Mouse (Mus musculus) megakaryocyte-erythroid progenitor cell, adult 5-6 weeks (primary cell): ENCODE results near the gene Sh3bp5. TPM values are rescaled to one million over a fixed set of nuclear protein-coding genes. Genes with fewer than 3 reads are reported as not detected.

Experiments used
- ATAC-seq: replicated peaks from 2 replicates; pipeline ENCODE4 v1.8.0; 2016; ENCODE audit warnings: mild to moderate bottlenecking, inconsistent platforms; ENCODE audit not compliant: severe bottlenecking, poor library complexity, low FRiP score, low TSS enrichment
- total RNA-seq, 2 experiments: library from RNA; stranded (forward) in 1 of 2; stranded (reverse) in 1 of 2; fragments of 200-1000, 215-1000 nt in 1 of 2; fragments of >200 nt in 1 of 2; fragmentation: Nextera tagmentation in 1 of 2; gene quantifications; 2 replicates each; pipeline ENCODE4 v1.2.3; 2014 to 2017

Sh3bp5 gene
- total RNA-seq, 2 experiments from 2014 or later = 1.3 to 2.3 TPM

GRCm38 (mm10) chr14:31397791-31398595 is 37.9 kb downstream of the Sh3bp5 start:
- ATAC-seq = no peak

GRCm38 (mm10) chr14:31397353-31397752 is 38.5 kb downstream of the Sh3bp5 start:
- no peak for ATAC-seq

GRCm38 (mm10) chr14:31396428-31396827 is 39.5 kb downstream of the Sh3bp5 start:
- ATAC-seq = no peak

- ATAC-seq = no peak
These were observed 40.2 kb downstream of the Sh3bp5 start for GRCm38 (mm10) chr14:31395629-31396199.

GRCm38 (mm10) chr14:31394822-31395532 is 40.9 kb downstream of the Sh3bp5 start:
- ATAC-seq = no peak

GRCm38 (mm10) chr14:31393936-31394630 is 41.8 kb downstream of the Sh3bp5 start:
- ATAC-seq = no peak

GRCm38 (mm10) chr14:31393546-31393890 is 42.4 kb downstream of the Sh3bp5 start:
- no peak for ATAC-seq

GRCm38 (mm10) chr14:31392873-31393545 is 42.9 kb downstream of the Sh3bp5 start:
- no peak for ATAC-seq

- ATAC-seq = no peak
These were observed 43.6 kb downstream of the Sh3bp5 start for GRCm38 (mm10) chr14:31392300-31392699.

GRCm38 (mm10) chr14:31389421-31390147 is 46.3 kb downstream of the Sh3bp5 start:
- ATAC-seq = no peak

- ATAC-seq = no peak
These were observed 47.6 kb downstream of the Sh3bp5 start for GRCm38 (mm10) chr14:31388086-31388872.

GRCm38 (mm10) chr14:31387301-31387981 is 48.4 kb downstream of the Sh3bp5 start:
- ATAC-seq = no peak

- ATAC-seq = 0 out of 2 replicates have a peak, but pooled peaks have one; percentile 46
These were observed 49.7 kb downstream of the Sh3bp5 start for GRCm38 (mm10) chr14:31385977-31386697.

- ATAC-seq = no peak
These were observed 50.5 kb downstream of the Sh3bp5 start for GRCm38 (mm10) chr14:31385406-31385805.

- no peak for ATAC-seq
These were observed 51.2 kb downstream of the Sh3bp5 start for GRCm38 (mm10) chr14:31384366-31385323.
